Mouse (Mus musculus) midbrain, embryonic 10.5 days (tissue): Measurements from ENCODE around the gene Prrt1. TPM values are rescaled to one million over a fixed set of nuclear protein-coding genes. Genes with fewer than 3 reads are reported as not detected.

Experiments
- DNase-seq: peaks from one replicate; pipeline ENCODE4 v3.0.0-alpha.2; 2017; ENCODE audit warnings: low spot score
- H3K27ac ChIP-seq: fragments of 300-500 bp; sonication (generic); replicated peaks from 2 replicates; pipeline ENCODE4 v1.5.1; 2016; ENCODE audit warnings: mild to moderate bottlenecking
- H3K27me3 ChIP-seq: fragments of 300-500 bp; sonication (generic); 2 replicates; pipeline ENCODE4 v1.6.1; 2016; ENCODE audit warnings: low read depth, mild to moderate bottlenecking; ENCODE audit not compliant: poor library complexity, severe bottlenecking
- H3K36me3 ChIP-seq: fragments of 300-500 bp; sonication (generic); 2 replicates; pipeline ENCODE4 v1.6.1; 2016; ENCODE audit warnings: mild to moderate bottlenecking, moderate library complexity
- H3K4me1 ChIP-seq: fragments of 300-500 bp; sonication (generic); 2 replicates; pipeline ENCODE4 v1.6.1; 2016
- H3K4me3 ChIP-seq: fragments of 300-500 bp; sonication (generic); 2 replicates; pipeline ENCODE4 v1.5.1; 2016; ENCODE audit warnings: mild to moderate bottlenecking, moderate library complexity
- H3K9me3 ChIP-seq: fragments of 300-500 bp; sonication (generic); replicated peaks from 2 replicates; pipeline ENCODE4 v1.6.1; 2016; ENCODE audit warnings: mild to moderate bottlenecking
- WGBS: fragments of 180-500 bp; shearing (Covaris S2); methylation state at CpG from one replicate; pipeline ENCODE4 v1.1.7; 2016; 5-methylcytosine and 5-hydroxymethylcytosine counted together
- polyA plus RNA-seq: library from polyadenylated mRNA; unstranded; fragments of >200 nt; fragmentation: Nextera tagmentation; extraction: Ambion mirVana; gene quantifications from 2 replicates; pipeline ENCODE4 v1.2.1, GENCODE M21; 2016

Gene Prrt1
- polyA plus RNA-seq, 1 experiment from 2014 or later: 0.54 TPM

DNA sequence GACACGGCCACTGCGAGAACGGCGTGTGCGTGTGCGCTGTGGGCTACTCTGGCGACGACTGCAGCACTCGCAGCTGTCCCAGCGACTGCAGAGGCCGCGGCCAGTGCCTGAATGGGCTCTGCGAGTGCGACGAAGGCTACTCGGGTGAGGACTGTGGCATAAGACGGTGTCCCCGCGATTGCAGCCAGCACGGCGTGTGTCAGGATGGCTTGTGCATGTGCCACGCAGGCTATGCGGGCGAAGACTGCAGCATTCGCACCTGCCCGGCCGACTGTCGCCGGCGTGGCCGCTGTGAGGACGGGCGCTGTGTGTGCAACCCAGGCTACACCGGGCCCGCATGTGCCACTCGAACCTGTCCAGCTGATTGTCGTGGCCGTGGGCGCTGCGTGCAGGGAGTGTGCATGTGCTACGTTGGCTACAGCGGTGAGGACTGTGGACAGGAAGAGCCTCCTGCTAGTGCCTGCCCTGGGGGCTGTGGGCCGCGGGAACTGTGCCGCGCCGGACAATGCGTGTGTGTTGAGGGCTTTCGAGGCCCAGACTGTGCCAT, 43.0 kb downstream of the Prrt1 start:
- H3K4me3 ChIP-seq: peak overlapping the region; percentile 54
- H3K9me3 ChIP-seq: no peaks in the 10 kb centered on the region
- 34% methylated on average over 49 of the region's 49 CpGs for WGBS
- DNase-seq: no peak
- H3K27ac ChIP-seq: no peak overlapping the region
- peaks cover 78% of the 10 kb centered on the region for H3K27me3 ChIP-seq
- H3K4me1 ChIP-seq: peaks cover 19% of the 10 kb centered on the region
- no peaks in the 10 kb centered on the region for H3K36me3 ChIP-seq

DNA sequence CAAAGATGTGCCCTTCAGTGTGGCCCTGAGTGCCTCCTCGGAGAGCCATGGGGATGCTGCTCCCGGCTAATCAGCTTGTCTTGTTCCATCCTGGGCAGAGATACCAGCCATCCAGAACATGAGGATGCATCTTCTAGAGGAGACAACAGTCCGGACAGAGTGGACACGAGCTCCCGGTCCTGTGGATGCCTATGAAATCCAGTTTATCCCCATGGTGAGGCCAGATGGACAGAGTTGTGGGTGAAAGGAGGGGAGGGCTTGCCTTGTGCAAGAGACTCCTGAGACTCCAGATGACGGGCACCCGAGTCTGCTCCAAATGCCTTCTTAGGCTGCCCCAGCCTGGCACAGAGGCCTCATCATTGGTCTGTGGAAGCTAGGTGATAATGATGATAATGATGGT, 43.8 kb downstream of the Prrt1 start:
- no peak for DNase-seq
- Histone ChIP-seq H3K27me3 (peaks cover 78% of the 10 kb centered on the region), H3K4me1 (peaks cover 19% of the 10 kb centered on the region), H3K9me3 (no peaks in the 10 kb centered on the region), H3K36me3 (no peaks in the 10 kb centered on the region), H3K4me3 (no peak overlapping the region), H3K27ac (no peak overlapping the region)
- 90% methylated on average over 7 of the region's 7 CpGs for WGBS

DNA sequence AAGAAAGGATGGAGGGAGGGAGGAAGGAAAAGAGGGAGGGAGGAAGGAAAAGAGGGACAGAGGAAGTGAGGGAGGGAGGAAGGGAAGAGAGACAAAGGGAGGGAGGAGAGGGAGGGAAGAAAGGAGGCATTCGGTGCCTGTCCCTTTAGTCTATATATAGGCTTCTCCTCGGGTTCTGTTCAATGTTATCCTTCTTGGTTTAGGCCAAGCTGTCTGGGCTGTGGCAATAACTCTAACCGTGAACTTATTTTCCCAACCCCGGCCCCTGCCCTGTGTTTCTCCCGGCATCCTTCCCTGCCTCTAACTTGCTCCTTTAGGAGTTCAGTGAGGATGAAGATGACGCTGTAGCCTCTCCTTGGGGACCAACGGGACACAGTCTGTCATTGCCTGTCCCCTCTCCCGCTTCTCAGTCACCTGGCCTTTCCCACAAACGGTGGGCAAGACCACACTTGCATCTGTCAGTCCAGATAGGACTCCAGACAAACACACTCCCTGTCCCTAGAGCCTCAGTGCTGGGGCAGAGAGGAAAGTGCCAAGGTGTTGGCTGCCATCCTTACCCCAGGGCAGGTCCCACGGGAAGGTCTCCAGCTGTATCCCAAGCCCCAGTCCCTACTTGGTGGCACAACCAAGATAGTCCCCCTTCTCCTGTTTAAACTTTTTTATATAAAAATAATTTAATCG, 45.3 kb downstream of the Prrt1 start:
- H3K27me3 ChIP-seq: peaks cover 79% of the 10 kb centered on the region
- no peak overlapping the region for H3K4me3 ChIP-seq
- 76% methylated on average over 11 of the region's 11 CpGs for WGBS
- H3K9me3 ChIP-seq: no peaks in the 10 kb centered on the region
- peaks cover 19% of the 10 kb centered on the region for H3K4me1 ChIP-seq
- no peak overlapping the region for H3K27ac ChIP-seq
- no peak for DNase-seq
- no peaks in the 10 kb centered on the region for H3K36me3 ChIP-seq

DNA sequence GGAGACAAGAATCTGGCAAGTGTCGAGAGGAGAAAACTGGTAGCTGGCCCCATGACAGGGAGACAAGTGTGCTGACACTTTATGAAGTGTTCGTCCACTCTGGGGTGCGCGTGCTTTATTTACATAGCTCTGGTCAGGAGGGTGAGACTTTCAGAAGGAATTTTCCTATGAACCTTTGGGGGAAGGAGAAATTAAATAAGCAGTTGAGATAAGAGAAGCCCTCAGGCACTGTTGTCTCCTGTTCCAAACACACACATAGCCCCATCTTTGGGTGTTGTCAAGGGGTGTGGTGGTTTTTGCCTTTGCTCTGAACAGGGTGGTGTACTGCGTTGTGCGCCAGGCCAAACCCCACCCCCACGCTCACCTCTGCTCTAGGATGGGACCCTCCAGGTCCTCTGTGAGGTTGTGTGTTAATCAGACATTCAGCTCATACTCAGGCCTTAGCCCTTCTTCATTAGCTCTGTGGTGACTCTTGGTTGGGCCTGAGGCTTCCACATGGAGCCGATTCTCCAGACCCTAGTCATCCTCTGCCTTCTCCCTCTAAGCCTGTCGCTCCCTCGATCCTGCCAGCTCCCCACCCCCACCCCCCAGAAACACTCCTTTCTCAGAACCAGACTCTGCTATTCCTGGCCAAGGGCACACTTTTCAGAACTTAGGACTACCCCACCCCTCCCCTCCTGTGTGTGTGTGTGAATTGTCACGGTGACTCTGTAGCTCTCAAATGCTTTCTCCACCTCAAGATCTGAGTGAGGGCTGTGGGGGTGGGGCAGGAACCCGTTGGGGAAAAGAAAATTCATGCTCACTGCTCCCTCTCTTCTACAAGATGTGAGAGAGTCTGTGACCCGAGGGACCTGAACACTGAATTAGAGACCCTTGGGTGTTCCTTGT, 46.1 kb downstream of the Prrt1 start:
- H3K4me1 ChIP-seq: peaks cover 25% of the 10 kb centered on the region
- WGBS: 82% methylated on average over 13 of the region's 13 CpGs
- no peak overlapping the region for H3K4me3 ChIP-seq
- no peaks in the 10 kb centered on the region for H3K9me3 ChIP-seq
- H3K36me3 ChIP-seq: no peaks in the 10 kb centered on the region
- H3K27me3 ChIP-seq: peaks cover 79% of the 10 kb centered on the region
- H3K27ac ChIP-seq: no peak overlapping the region
- DNase-seq: no peak

DNA sequence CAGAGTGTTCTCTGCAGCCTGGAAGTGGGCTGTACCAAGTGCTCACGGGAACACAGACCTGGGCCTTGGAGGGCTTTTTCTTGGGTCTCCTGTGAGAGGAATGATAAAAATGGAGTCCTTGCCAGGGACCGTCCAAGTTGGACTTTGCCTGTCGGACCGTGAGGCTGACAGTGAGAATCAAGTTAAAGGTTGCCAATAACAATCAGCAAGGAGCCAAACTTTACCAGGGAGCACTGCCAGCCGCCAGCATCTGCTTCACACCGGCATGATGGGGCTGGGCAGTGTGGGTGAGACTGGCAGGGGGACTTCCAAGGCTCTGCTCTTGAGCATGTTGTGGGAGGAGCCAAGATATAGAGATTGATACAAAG, 46.7 kb downstream of the Prrt1 start:
- Histone ChIP-seq H3K9me3 (no peaks in the 10 kb centered on the region), H3K36me3 (no peaks in the 10 kb centered on the region), H3K27ac (no peak overlapping the region), H3K4me1 (peaks cover 22% of the 10 kb centered on the region), H3K4me3 (no peak overlapping the region), H3K27me3 (peaks cover 75% of the 10 kb centered on the region)
- DNase-seq: no peak
- WGBS: 85% methylated on average over 6 of the region's 6 CpGs

DNA sequence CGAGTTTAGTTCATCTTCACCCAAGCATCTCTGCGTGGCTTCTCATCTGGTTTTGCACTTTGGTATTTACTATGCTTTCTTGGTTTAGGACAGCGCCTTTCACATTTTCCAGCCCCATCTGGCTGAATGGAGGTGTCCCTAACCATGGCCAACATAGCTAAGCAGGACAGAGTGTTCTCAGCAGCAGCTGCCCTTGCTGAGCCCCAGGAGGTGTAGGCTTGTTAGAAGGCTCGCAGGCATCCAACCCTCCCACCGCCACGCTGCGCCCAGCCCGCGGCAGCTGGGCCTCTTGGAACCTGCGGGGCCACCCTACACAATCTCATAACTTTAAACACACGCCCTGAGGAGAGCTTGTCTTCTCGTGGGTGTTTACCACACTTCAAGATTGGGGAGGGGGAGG, 47.3 kb downstream of the Prrt1 start:
- no peak overlapping the region for H3K4me3 ChIP-seq
- H3K9me3 ChIP-seq: no peaks in the 10 kb centered on the region
- 71% methylated on average over 12 of the region's 12 CpGs for WGBS
- H3K27me3 ChIP-seq: peaks cover 69% of the 10 kb centered on the region
- H3K4me1 ChIP-seq: peaks cover 16% of the 10 kb centered on the region
- no peak overlapping the region for H3K27ac ChIP-seq
- no peak for DNase-seq
- no peaks in the 10 kb centered on the region for H3K36me3 ChIP-seq

DNA sequence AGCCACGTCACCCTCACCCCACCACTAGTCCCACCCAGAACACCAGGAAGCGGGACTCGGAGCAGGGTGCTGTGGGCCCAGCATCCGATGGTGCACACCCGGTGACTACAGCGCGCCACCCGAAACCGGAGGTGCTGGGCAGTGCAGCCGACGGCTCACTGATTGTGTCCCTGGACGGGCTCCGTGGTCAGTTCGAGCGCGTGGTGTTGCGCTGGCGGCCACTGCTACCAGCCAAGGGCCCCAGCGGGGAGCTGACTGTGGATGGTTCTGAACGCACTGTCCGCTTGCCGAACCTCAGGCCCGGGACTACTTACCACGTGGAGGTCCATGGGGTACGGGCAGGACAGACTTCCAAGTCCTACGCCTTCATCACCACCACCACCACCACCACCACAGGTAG, 50.9 kb downstream of the Prrt1 start:
- no peak overlapping the region for H3K4me3 ChIP-seq
- peaks cover 10% of the 10 kb centered on the region; the same call in 1 of the 2 replicates for H3K4me1 ChIP-seq
- no peaks in the 10 kb centered on the region for H3K36me3 ChIP-seq
- no peak overlapping the region for H3K27ac ChIP-seq
- 80% methylated on average over 26 of the region's 26 CpGs for whole genome bisulfite sequencing
- peaks cover 34% of the 10 kb centered on the region for H3K27me3 ChIP-seq
- H3K9me3 ChIP-seq: no peaks in the 10 kb centered on the region
- no peak for DNase-seq

DNA sequence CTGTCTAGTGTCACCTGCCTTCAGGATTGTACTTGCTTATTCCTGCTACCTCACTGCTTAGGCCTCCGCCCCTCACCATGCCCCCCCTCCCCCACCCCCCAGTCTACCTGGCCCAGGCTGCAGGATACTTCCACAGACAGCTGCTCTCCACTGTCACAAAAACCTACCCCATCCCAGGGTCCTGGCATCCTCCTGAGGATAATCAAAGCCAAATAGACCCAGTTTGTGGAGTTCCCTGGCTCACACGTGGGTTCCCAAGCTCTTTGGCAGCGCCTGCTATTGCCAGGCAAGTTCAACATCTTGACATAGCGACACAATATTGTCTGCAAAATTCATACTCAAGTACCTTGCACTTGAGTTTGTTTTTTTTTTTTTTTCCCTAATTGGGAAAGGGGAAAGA, 51.3 kb downstream of the Prrt1 start:
- no peak for DNase-seq
- H3K27me3 ChIP-seq: peaks cover 30% of the 10 kb centered on the region
- 87% methylated on average over 4 of the region's 4 CpGs for WGBS
- H3K4me3 ChIP-seq: no peak overlapping the region
- no peak overlapping the region for H3K27ac ChIP-seq
- no peaks in the 10 kb centered on the region for H3K36me3 ChIP-seq
- H3K9me3 ChIP-seq: no peaks in the 10 kb centered on the region
- H3K4me1 ChIP-seq: peaks cover 10% of the 10 kb centered on the region; the same call in 1 of the 2 replicates

DNA sequence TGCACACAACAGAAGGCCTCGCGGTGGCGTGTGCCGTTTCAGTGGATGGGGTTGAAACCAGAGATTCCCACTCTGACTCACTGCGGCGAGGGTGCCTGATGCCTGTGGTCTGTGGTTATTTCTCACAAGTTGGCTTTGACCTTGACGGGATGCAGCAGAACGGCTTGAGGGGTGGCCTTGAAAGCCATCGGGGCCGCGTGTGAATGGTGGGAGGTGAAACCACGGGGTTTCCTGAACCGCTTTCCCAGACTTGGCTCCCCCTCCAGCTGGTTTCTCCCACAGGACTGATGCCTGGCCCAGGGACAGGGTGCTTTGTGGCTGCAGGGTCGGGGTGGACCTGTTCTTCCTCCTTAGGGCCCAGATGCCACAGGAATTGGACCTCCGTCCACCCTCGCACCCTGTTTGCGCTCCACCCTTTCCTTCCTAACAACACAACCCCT, 51.8 kb downstream of the Prrt1 start:
- peaks cover 25% of the 10 kb centered on the region for H3K27me3 ChIP-seq
- peaks cover 10% of the 10 kb centered on the region; the same call in 1 of the 2 replicates for H3K4me1 ChIP-seq
- no peaks in the 10 kb centered on the region for H3K36me3 ChIP-seq
- no peak overlapping the region for H3K4me3 ChIP-seq
- no peaks in the 10 kb centered on the region for H3K9me3 ChIP-seq
- no peak overlapping the region for H3K27ac ChIP-seq
- no peak for DNase-seq
- WGBS: 83% methylated on average over 17 of the region's 17 CpGs

DNA sequence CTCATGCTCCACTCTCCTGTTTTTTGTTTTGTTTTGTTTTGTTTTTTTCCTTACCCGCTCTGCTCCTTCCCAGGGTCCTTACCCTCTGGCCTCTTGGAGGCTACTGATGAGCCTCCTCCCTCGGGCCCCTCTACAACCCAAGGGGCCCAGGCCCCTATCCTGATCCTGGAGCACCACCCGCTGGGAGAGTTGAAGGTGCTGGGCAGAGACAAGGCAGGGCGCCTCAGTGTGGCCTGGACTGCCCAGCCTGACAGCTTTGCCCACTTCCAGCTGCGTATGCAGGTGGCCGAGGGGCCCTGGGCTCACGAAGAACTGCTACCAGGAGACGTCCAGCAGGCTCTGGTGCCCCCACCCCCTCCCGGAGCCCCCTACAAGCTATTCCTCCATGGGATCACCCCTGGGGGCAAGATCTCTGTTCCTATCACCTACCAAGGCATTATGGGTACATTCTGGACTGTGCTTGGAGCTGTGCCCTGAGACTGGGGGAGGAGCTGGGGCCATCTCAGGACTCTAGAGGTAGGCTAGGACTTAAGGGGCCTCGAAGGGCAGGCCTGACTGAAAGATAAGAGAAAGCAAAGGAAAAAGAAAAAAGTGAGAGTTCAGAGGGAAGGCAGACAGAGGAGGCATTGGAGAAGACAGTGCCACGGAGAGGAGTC, 52.7 kb downstream of the Prrt1 start:
- DNase-seq: no peak
- peaks cover 10% of the 10 kb centered on the region; the same call in 1 of the 2 replicates for H3K4me1 ChIP-seq
- peaks cover 22% of the 10 kb centered on the region for H3K27me3 ChIP-seq
- no peak overlapping the region; the same call in 1 of the 2 replicates for H3K27ac ChIP-seq
- WGBS: 75% methylated on average over 11 of the region's 11 CpGs
- no peaks in the 10 kb centered on the region for H3K9me3 ChIP-seq
- no peak overlapping the region for H3K4me3 ChIP-seq
- H3K36me3 ChIP-seq: no peaks in the 10 kb centered on the region
